Mouse (Mus musculus): Measurements from ENCODE around the gene Olfr1102. TPM values are rescaled to one million over a fixed set of nuclear protein-coding genes. Genes with fewer than 3 reads are reported as not detected.

The Olfr1102 gene
- not detected for polyA plus RNA-seq (2017; shearing (Covaris generic))

GRCm38 (mm10) chr2:86998098-86998497, at the start of gene Olfr1102:
Gene Olfr1102, plus strand, starts transcription at chr2:86998398.

GRCm38 (mm10) chr2:86960593-86960992, 37.6 kb upstream of the Olfr1102 start, which contains the start of gene Olfr1099:
Gene Olfr1099, minus strand, starts transcription at chr2:86960693.

GRCm38 (mm10) chr2:86979854-86980253, 18.3 kb upstream of the Olfr1102 start, which contains the start of gene Olfr1100:
Gene Olfr1100, minus strand, starts transcription at chr2:86979954.

GRCm38 (mm10) chr2:86991121-86991520, 7.1 kb upstream of the Olfr1102 start, which contains the start of gene Olfr1101:
Gene Olfr1101, minus strand, starts transcription at chr2:86991221.

GRCm38 (mm10) chr2:87026980-87027379, 28.8 kb downstream of the Olfr1102 start, which contains the start of gene Olfr1104:
Gene Olfr1104, minus strand, starts transcription at chr2:87027080.

GRCm38 (mm10) chr2:87036431-87036830, 38.2 kb downstream of the Olfr1102 start, which contains the start of gene Olfr1105:
Gene Olfr1105, minus strand, starts transcription at chr2:87036531.

GRCm38 (mm10) chr2:87052173-87052572, 54.0 kb downstream of the Olfr1102 start, which contains the start of gene Olfr1106:
Gene Olfr1106, minus strand, starts transcription at chr2:87052273.

Other genes starting within 250 kb of the Olfr1102 start
- gene Olfr1090, start 239.4 kb upstream of the Olfr1102 start, polyA plus RNA-seq (2017; shearing (Covaris generic)), result 0.24 TPM
- gene Olfr1093, start 215.9 kb upstream of the Olfr1102 start, polyA plus RNA-seq (2017; shearing (Covaris generic)), result not detected
- gene Olfr141, start 188.4 kb upstream of the Olfr1102 start, polyA plus RNA-seq (2017; shearing (Covaris generic)), result not detected
- not detected for gene Olfr1094, start 173.7 kb upstream of the Olfr1102 start, polyA plus RNA-seq (2017; shearing (Covaris generic))
- gene Olfr1095, start 146.7 kb upstream of the Olfr1102 start, polyA plus RNA-seq (2017; shearing (Covaris generic)), result not detected
- gene Gm13723, start 123.6 kb upstream of the Olfr1102 start, polyA plus RNA-seq (2017; shearing (Covaris generic)), result 0.15 TPM
- gene Olfr1097, start 106.2 kb upstream of the Olfr1102 start, polyA plus RNA-seq (2017; shearing (Covaris generic)), result not detected
- not detected for gene Olfr1098, start 73.9 kb upstream of the Olfr1102 start, polyA plus RNA-seq (2017; shearing (Covaris generic))
- gene Olfr1099, start 37.7 kb upstream of the Olfr1102 start, polyA plus RNA-seq (2017; shearing (Covaris generic)), result not detected
- not detected for gene Olfr1100, start 18.4 kb upstream of the Olfr1102 start, polyA plus RNA-seq (2017; shearing (Covaris generic))
- gene Olfr1101, start 7.2 kb upstream of the Olfr1102 start, polyA plus RNA-seq (2017; shearing (Covaris generic)), result not detected
- not detected for gene Olfr1104, start 28.7 kb downstream of the Olfr1102 start, polyA plus RNA-seq (2017; shearing (Covaris generic))
- not detected for gene Olfr1105, start 38.1 kb downstream of the Olfr1102 start, polyA plus RNA-seq (2017; shearing (Covaris generic))
- gene Olfr1106, start 53.9 kb downstream of the Olfr1102 start, polyA plus RNA-seq (2017; shearing (Covaris generic)), result not detected
- not detected for gene Olfr1107, start 77.4 kb downstream of the Olfr1102 start, polyA plus RNA-seq (2017; shearing (Covaris generic))
- gene Olfr1109, start 97.6 kb downstream of the Olfr1102 start, polyA plus RNA-seq (2017; shearing (Covaris generic)), result not detected
- not detected for gene Olfr259, start 116.2 kb downstream of the Olfr1102 start, polyA plus RNA-seq (2017; shearing (Covaris generic))
- gene Olfr1110, start 141.9 kb downstream of the Olfr1102 start, polyA plus RNA-seq (2017; shearing (Covaris generic)), result not detected
- gene Olfr1111, start 154.2 kb downstream of the Olfr1102 start, polyA plus RNA-seq (2017; shearing (Covaris generic)), result not detected
- gene Olfr1112, start 189.4 kb downstream of the Olfr1102 start, polyA plus RNA-seq (2017; shearing (Covaris generic)), result not detected
- gene Olfr1113, start 210.6 kb downstream of the Olfr1102 start, polyA plus RNA-seq (2017; shearing (Covaris generic)), result not detected
- gene Olfr1115, start 249.6 kb downstream of the Olfr1102 start, polyA plus RNA-seq (2017; shearing (Covaris generic)), result not detected